Mouse (Mus musculus) erythroblast, embryonic 14.5 days (primary cell): ENCODE measurements around the gene Nxf3. TPM values are rescaled to one million over a fixed set of nuclear protein-coding genes. Genes with fewer than 3 reads are reported as not detected.

Source experiments
- H3K27me3 ChIP-seq: 2 replicates; pipeline ENCODE4 v1.6.1; 2012; ENCODE audit warnings: inconsistent platforms; ENCODE audit not compliant: control insufficient read depth
- H3K36me3 ChIP-seq: 2 replicates; pipeline ENCODE4 v1.6.1; 2012; ENCODE audit warnings: mild to moderate bottlenecking, inconsistent platforms; ENCODE audit not compliant: control insufficient read depth
- H3K4me1 ChIP-seq: 2 replicates; pipeline ENCODE4 v1.6.1; 2012; ENCODE audit warnings: inconsistent platforms; ENCODE audit not compliant: control insufficient read depth
- H3K4me3 ChIP-seq: replicated peaks from 2 replicates; pipeline ENCODE3; 2012; ENCODE audit warnings: moderate library complexity, mild to moderate bottlenecking, inconsistent platforms
- H3K9me3 ChIP-seq: 2 replicates; pipeline ENCODE4 v1.6.1; 2012; ENCODE audit warnings: low read length, inconsistent platforms, mixed read lengths; ENCODE audit not compliant: control insufficient read depth
- GATA1 ChIP-seq: IDR thresholded peaks from 2 replicates; pipeline ENCODE4 v1.6.1; 2012; ENCODE audit warnings: low read length, inconsistent platforms, mixed read lengths
- TAL1 ChIP-seq: IDR thresholded peaks from 3 replicates; pipeline ENCODE4 v1.6.1; 2012; ENCODE audit warnings: low read length, inconsistent platforms, mixed read lengths
- polyA plus RNA-seq: library from polyadenylated mRNA; stranded (reverse); fragments of >175 nt; gene quantifications from 2 replicates; pipeline ENCODE4 v1.2.3, GENCODE M21; 2012

Nxf3 gene
- polyA plus RNA-seq = 0.02 TPM in 1 of 2 replicates, not detected in the other

- H3K27me3 ChIP-seq = no peaks in the 10 kb centered on the region
- no peaks in the 10 kb centered on the region for H3K4me1 ChIP-seq
- H3K36me3 ChIP-seq = no peaks in the 10 kb centered on the region
- H3K4me3 ChIP-seq = no peak within 1 kb of the TSS
- TF ChIP-seq TAL1 (no peak), GATA1 (no peak)
- no peaks in the 10 kb centered on the region for H3K9me3 ChIP-seq
These were observed at the start of gene Nxf3 for GRCm38 (mm10) chrX:136085155-136085554. Gene Nxf3, minus strand, starts transcription at chrX:136085255.

GRCm38 (mm10) chrX:136127744-136128064 lies 42.6 kb upstream of the Nxf3 start:
- H3K9me3 ChIP-seq = no peaks in the 10 kb centered on the region
- H3K4me1 ChIP-seq = peaks cover 8% of the 10 kb centered on the region
- no peaks in the 10 kb centered on the region for H3K36me3 ChIP-seq
- H3K4me3 ChIP-seq = no peak overlapping the region
- no peak for TF ChIP-seq TAL1
- TF ChIP-seq GATA1 = no peak
- H3K27me3 ChIP-seq = no peaks in the 10 kb centered on the region

GRCm38 (mm10) chrX:136127038-136127743 lies 42.1 kb upstream of the Nxf3 start:
- no peaks in the 10 kb centered on the region for H3K36me3 ChIP-seq
- no peak overlapping the region for H3K4me3 ChIP-seq
- no peak for TF ChIP-seq GATA1
- TF ChIP-seq TAL1 = no peak

GRCm38 (mm10) chrX:136115419-136115961 lies 30.4 kb upstream of the Nxf3 start:
- H3K9me3 ChIP-seq = peaks cover 2% of the 10 kb centered on the region; the same call in 1 of the 2 replicates
- H3K4me1 ChIP-seq = no peaks in the 10 kb centered on the region
- no peaks in the 10 kb centered on the region for H3K36me3 ChIP-seq
- H3K4me3 ChIP-seq = no peak overlapping the region
- no peak for TF ChIP-seq GATA1
- TF ChIP-seq TAL1 = no peak
- peaks cover 30% of the 10 kb centered on the region for H3K27me3 ChIP-seq

More at GRCm38 (mm10) chrX:136127038-136127743, 42.1 kb upstream of the Nxf3 start:
- peaks cover 8% of the 10 kb centered on the region for H3K4me1 ChIP-seq
- no peaks in the 10 kb centered on the region for H3K27me3 ChIP-seq
- H3K9me3 ChIP-seq = no peaks in the 10 kb centered on the region

- no peaks in the 10 kb centered on the region for H3K4me1 ChIP-seq
- peaks cover 2% of the 10 kb centered on the region; the same call in 1 of the 2 replicates for H3K9me3 ChIP-seq
- TF ChIP-seq TAL1 (no peak), GATA1 (no peak)
- H3K4me3 ChIP-seq = no peak overlapping the region
- no peaks in the 10 kb centered on the region for H3K36me3 ChIP-seq
- peaks cover 30% of the 10 kb centered on the region for H3K27me3 ChIP-seq
These were observed 30.0 kb upstream of the Nxf3 start for GRCm38 (mm10) chrX:136115015-136115414.

- H3K4me3 ChIP-seq = no peak overlapping the region
- TF ChIP-seq GATA1 = no peak
- no peak for TF ChIP-seq TAL1
- H3K27me3 ChIP-seq = 0 out of 2 replicates have a peak, but pooled peaks cover under 1% of the 10 kb centered on the region
- no peaks in the 10 kb centered on the region for H3K9me3 ChIP-seq
- no peaks in the 10 kb centered on the region for H3K36me3 ChIP-seq
- H3K4me1 ChIP-seq = no peaks in the 10 kb centered on the region
These were observed 22.9 kb upstream of the Nxf3 start for GRCm38 (mm10) chrX:136107942-136108341.

GRCm38 (mm10) chrX:136104724-136105088 lies 19.7 kb upstream of the Nxf3 start:
- no peak overlapping the region for H3K4me3 ChIP-seq
- H3K9me3 ChIP-seq = no peaks in the 10 kb centered on the region
- H3K27me3 ChIP-seq = no peaks in the 10 kb centered on the region
- no peaks in the 10 kb centered on the region for H3K4me1 ChIP-seq
- no peak for TF ChIP-seq TAL1
- no peak for TF ChIP-seq GATA1
- H3K36me3 ChIP-seq = no peaks in the 10 kb centered on the region

GRCm38 (mm10) chrX:136104046-136104723 lies 19.1 kb upstream of the Nxf3 start:
- H3K27me3 ChIP-seq = no peaks in the 10 kb centered on the region
- no peak overlapping the region for H3K4me3 ChIP-seq
- H3K9me3 ChIP-seq = no peaks in the 10 kb centered on the region
- no peaks in the 10 kb centered on the region for H3K4me1 ChIP-seq
- TF ChIP-seq TAL1 (no peak), GATA1 (no peak)
- no peaks in the 10 kb centered on the region for H3K36me3 ChIP-seq

GRCm38 (mm10) chrX:136094421-136094820 lies 9.4 kb upstream of the Nxf3 start:
- TF ChIP-seq TAL1 = no peak
- TF ChIP-seq GATA1 = no peak
- Histone ChIP-seq H3K36me3 (no peaks in the 10 kb centered on the region), H3K4me3 (no peak overlapping the region), H3K4me1 (no peaks in the 10 kb centered on the region), H3K27me3 (no peaks in the 10 kb centered on the region), H3K9me3 (no peaks in the 10 kb centered on the region)
